Mouse (Mus musculus): ENCODE data around the gene Aldh3a1. TPM values are rescaled to one million over a fixed set of nuclear protein-coding genes. Genes with fewer than 3 reads are reported as not detected.

Gene Aldh3a1
- polyA plus RNA-seq, 1 experiment from 2014 or later, result 0.25 TPM

DNA sequence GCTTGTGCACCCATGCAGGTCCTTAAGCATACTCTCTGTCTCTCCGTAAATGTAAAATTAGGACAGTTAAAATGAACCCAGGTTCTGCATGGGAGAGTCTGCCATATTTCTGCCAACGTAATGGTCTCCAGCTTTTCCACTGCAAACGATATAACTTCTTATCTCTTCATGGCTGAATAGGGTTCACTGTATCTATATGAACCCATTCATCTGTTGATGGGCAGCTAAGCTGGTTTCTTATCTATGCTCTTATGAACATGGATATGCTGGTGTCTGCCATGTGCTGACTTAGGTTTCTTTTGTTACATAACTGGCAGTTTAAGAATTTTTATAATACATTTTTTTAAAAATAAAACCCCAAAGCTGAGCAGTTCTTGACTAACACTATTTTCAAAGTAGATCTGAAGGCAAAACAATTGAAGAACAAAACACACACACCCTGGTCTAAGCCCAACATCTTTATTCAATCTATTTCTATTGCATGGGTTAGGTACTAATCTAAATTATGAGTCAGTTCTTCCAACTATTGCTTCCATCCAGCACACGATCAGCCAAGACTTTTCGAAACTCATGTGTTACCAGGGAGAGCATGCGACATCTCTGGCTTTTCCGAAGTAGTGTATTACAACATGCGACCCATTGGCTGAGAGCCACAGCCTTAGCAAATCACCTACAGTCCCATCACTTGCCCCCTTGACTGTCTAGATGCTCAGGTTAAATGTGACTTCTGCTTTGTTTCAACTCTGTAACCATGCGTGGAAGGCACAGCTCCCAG, 15.8 kb downstream of the Aldh3a1 start:
- peaks cover 19% of the 10 kb centered on the region for H3K4me1 ChIP-seq (replicated peaks)
- ATAC-seq (replicated peaks; ENCODE audit: insufficient number of reproducible peaks, insufficient read depth, low FRiP score, low read depth), result no peak
- H3K4me3 ChIP-seq, result no peak overlapping the region
- no peak overlapping the region for H3K27ac ChIP-seq
- no peaks in the 10 kb centered on the region for H3K9me3 ChIP-seq (replicated peaks)
- no peak overlapping the region for H3K9ac ChIP-seq
- no peak overlapping the region for H3K4me2 ChIP-seq
- 76% methylated on average over 9 of the region's 9 CpGs for WGBS
- H3K27me3 ChIP-seq, result no peaks in the 10 kb centered on the region
- H3K36me3 ChIP-seq, result no peaks in the 10 kb centered on the region

DNA sequence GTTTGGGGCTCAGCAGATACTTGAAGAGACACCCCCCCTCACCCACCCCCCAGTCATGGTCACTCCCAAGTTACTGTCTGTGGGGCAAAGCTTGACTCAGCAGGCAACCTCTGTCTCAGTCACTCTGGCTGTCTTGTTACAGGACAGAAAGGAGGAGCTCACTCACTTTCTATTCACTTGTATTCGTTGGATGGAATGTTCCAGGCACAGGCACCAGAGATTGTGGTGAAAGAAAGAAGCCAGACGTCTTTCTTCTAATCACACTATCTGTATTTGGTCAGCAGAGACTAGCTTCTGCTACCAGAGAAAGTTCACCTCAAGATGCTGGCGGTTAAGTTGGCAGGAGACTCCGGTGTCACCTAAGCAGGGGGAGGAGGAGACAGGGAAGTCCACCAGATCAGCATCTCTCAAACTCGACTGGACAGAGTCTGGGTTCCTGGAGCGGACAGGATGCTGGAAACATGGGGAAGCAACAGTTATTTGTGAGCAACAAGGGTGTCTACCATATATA, 17.0 kb downstream of the Aldh3a1 start:
- ATAC-seq (replicated peaks; ENCODE audit: insufficient number of reproducible peaks, insufficient read depth, low FRiP score, low read depth), result no peak
- 32% methylated on average over 6 of the region's 6 CpGs for WGBS

DNA sequence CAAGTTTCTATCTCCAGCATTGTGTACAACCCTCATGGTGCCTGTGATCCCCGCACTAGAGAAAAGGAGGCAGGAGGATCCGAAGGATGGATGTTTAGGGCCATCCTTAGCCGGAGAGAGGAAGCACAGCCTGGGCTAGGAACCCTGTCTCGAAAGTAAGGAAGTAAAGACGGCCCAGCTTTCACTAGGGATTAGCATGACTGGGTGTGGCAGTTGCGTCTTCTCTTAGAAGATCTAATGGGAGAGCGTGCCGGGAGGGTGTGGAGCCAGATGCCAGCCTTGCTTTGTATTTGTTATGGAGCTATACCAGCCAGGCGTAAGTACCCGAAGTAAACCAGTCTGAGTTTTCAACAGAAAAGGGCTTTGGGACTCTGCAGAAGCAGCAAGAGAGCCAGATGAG, 17.6 kb downstream of the Aldh3a1 start:
- Histone ChIP-seq H3K36me3 (no peaks in the 10 kb centered on the region), H3K4me3 (no peak overlapping the region), H3K9ac (no peak overlapping the region), H3K4me1 (replicated peaks) (peaks cover 24% of the 10 kb centered on the region), H3K27ac (no peak overlapping the region), H3K9me3 (replicated peaks) (no peaks in the 10 kb centered on the region), H3K27me3 (no peaks in the 10 kb centered on the region), H3K4me2 (no peak overlapping the region)
- no peak for ATAC-seq (replicated peaks; ENCODE audit: insufficient number of reproducible peaks, insufficient read depth, low FRiP score, low read depth)
- 89% methylated on average over 10 of the region's 10 CpGs for WGBS

More for the DNA sequence above, 17.0 kb downstream of the Aldh3a1 start:
- H3K9me3 ChIP-seq (replicated peaks), result no peaks in the 10 kb centered on the region
- H3K9ac ChIP-seq, result no peak overlapping the region
- H3K4me1 ChIP-seq (replicated peaks), result peaks cover 24% of the 10 kb centered on the region
- no peak overlapping the region for H3K4me3 ChIP-seq
- no peak overlapping the region for H3K4me2 ChIP-seq
- H3K27me3 ChIP-seq, result no peaks in the 10 kb centered on the region
- no peaks in the 10 kb centered on the region for H3K36me3 ChIP-seq
- no peak overlapping the region for H3K27ac ChIP-seq

GRCm38 (mm10) chr11:61225511-61225910, 18.2 kb downstream of the Aldh3a1 start:
- H3K9me3 ChIP-seq (replicated peaks), result no peaks in the 10 kb centered on the region
- H3K9ac ChIP-seq, result no peak overlapping the region
- no peak overlapping the region for H3K4me2 ChIP-seq
- H3K36me3 ChIP-seq, result no peaks in the 10 kb centered on the region
- ATAC-seq (replicated peaks; ENCODE audit: insufficient number of reproducible peaks, insufficient read depth, low FRiP score, low read depth), result no peak
- 74% methylated on average over 4 of the region's 4 CpGs for WGBS
- H3K4me1 ChIP-seq (replicated peaks), result peaks cover 24% of the 10 kb centered on the region
- no peak overlapping the region for H3K27ac ChIP-seq
- H3K27me3 ChIP-seq, result no peaks in the 10 kb centered on the region
- H3K4me3 ChIP-seq, result no peak overlapping the region

DNA sequence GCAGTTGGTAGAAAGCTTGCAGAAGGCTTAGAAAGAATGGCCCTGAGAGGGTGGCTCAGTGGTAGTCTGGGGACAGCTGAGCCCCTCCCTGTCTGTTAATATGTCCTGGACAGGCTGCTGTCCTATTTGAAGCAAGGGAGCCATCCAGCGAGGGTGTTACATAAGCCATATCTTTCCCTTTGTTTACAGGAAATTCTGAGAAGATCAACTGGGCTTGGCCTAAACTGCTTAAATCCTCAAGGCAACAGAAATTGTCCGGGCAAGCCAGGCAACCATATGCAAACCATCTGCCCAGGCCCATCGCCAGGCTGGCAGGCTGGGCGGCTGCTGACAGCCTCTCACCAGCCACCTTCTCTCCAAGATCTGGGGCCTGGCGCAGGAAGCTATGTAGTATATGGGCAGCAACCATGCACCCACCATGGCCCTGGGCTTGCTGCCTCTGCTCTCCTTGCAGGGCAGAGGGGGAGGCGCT, 18.6 kb downstream of the Aldh3a1 start:
- WGBS, result 57% methylated on average over 6 of the region's 6 CpGs
- no peaks in the 10 kb centered on the region for H3K36me3 ChIP-seq
- H3K9me3 ChIP-seq (replicated peaks), result no peaks in the 10 kb centered on the region
- peak; percentile 53 for ATAC-seq (replicated peaks; ENCODE audit: insufficient number of reproducible peaks, insufficient read depth, low FRiP score, low read depth)
- H3K27ac ChIP-seq, result peak overlapping the region; percentile 25; the same call in 1 of the 2 replicates
- no peak overlapping the region for H3K9ac ChIP-seq
- no peak overlapping the region for H3K4me2 ChIP-seq
- no peaks in the 10 kb centered on the region for H3K27me3 ChIP-seq
- H3K4me1 ChIP-seq (replicated peaks), result peaks cover 25% of the 10 kb centered on the region
- H3K4me3 ChIP-seq, result no peak overlapping the region

- Histone ChIP-seq H3K36me3 (no peaks in the 10 kb centered on the region), H3K9me3 (replicated peaks) (no peaks in the 10 kb centered on the region), H3K9ac (no peak overlapping the region), H3K4me3 (no peak overlapping the region), H3K4me2 (no peak overlapping the region), H3K27me3 (0 out of 2 replicates have a peak, but pooled peaks cover 7% of the 10 kb centered on the region), H3K27ac (0 out of 2 replicates have a peak overlapping the region, but pooled peaks have one; percentile 14), H3K4me1 (replicated peaks) (peaks cover 28% of the 10 kb centered on the region)
- ATAC-seq (replicated peaks; ENCODE audit: insufficient number of reproducible peaks, insufficient read depth, low FRiP score, low read depth), result no peak
- WGBS, result 53% methylated on average over 8 of the region's 8 CpGs
These were observed 20.5 kb downstream of the Aldh3a1 start for GRCm38 (mm10) chr11:61227816-61228215.

DNA sequence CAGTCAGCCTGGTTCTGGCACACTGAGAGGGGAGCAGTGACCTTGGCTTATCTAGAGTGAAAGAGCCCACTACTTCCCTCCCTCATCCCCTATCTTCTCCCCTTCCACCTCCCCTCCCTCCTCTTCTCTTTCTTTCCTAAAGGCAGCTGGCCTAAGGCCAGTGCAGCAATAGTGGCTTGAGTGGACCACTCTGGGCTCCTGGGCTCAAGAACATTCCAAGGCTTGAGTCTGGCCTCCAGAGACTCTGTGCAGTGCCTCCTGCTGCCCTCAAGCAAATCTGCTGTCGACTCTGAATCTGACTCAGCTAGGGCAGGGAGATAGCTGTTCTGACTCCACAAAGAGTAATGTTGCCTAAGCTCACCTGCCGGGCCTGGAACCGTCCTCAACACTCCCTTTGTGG, 21.1 kb downstream of the Aldh3a1 start:
- Histone ChIP-seq H3K4me1 (replicated peaks) (peaks cover 28% of the 10 kb centered on the region), H3K4me2 (no peak overlapping the region), H3K9me3 (replicated peaks) (no peaks in the 10 kb centered on the region), H3K36me3 (no peaks in the 10 kb centered on the region), H3K27ac (0 out of 2 replicates have a peak overlapping the region, but pooled peaks have one; percentile 14), H3K9ac (no peak overlapping the region), H3K4me3 (no peak overlapping the region), H3K27me3 (0 out of 2 replicates have a peak, but pooled peaks cover 7% of the 10 kb centered on the region)
- no peak for ATAC-seq (replicated peaks; ENCODE audit: insufficient number of reproducible peaks, insufficient read depth, low FRiP score, low read depth)
- WGBS, result 65% methylated on average over 3 of the region's 3 CpGs

DNA sequence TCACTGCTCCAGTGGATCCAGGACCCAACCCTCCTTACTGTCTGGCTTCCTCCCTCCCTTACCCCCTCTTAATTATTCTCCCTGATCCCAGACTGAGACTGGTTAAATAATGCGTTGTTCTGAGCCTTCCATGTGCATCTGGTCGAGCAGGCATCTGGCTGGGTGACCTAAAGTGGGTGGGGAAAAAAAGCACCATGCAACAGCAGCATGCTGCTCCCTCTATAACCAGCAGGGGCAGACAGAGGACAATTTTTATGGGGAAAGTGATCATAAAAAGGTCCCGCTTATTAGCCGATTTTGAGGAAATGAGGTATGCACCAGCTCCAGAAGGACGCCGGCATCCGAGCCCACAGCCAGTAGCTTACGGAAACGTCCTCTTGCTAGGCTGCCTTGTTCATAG, 24.0 kb downstream of the Aldh3a1 start:
- no peak overlapping the region for H3K9ac ChIP-seq
- H3K4me2 ChIP-seq, result peak overlapping the region; percentile 34; the same call in 1 of the 2 replicates
- no peak overlapping the region for H3K4me3 ChIP-seq
- WGBS, result 16% methylated on average over 9 of the region's 9 CpGs
- no peak for ATAC-seq (replicated peaks; ENCODE audit: insufficient number of reproducible peaks, insufficient read depth, low FRiP score, low read depth)
- H3K36me3 ChIP-seq, result no peaks in the 10 kb centered on the region
- no peaks in the 10 kb centered on the region for H3K9me3 ChIP-seq (replicated peaks)
- no peak overlapping the region for H3K27ac ChIP-seq
- H3K27me3 ChIP-seq, result 0 out of 2 replicates have a peak, but pooled peaks cover 7% of the 10 kb centered on the region
- peaks cover 17% of the 10 kb centered on the region for H3K4me1 ChIP-seq (replicated peaks)

- H3K27me3 ChIP-seq, result 0 out of 2 replicates have a peak, but pooled peaks cover 7% of the 10 kb centered on the region
- H3K27ac ChIP-seq, result no peak overlapping the region
- peaks cover 4% of the 10 kb centered on the region for H3K4me1 ChIP-seq (replicated peaks)
- no peak overlapping the region for H3K4me3 ChIP-seq
- no peak overlapping the region for H3K4me2 ChIP-seq
- H3K9me3 ChIP-seq (replicated peaks), result no peaks in the 10 kb centered on the region
- no peak overlapping the region for H3K9ac ChIP-seq
- no peaks in the 10 kb centered on the region for H3K36me3 ChIP-seq
- ATAC-seq (replicated peaks; ENCODE audit: insufficient number of reproducible peaks, insufficient read depth, low FRiP score, low read depth), result no peak
- WGBS, result 43% methylated on average over 5 of the region's 5 CpGs
These were observed 26.8 kb downstream of the Aldh3a1 start for GRCm38 (mm10) chr11:61234174-61234573.

DNA sequence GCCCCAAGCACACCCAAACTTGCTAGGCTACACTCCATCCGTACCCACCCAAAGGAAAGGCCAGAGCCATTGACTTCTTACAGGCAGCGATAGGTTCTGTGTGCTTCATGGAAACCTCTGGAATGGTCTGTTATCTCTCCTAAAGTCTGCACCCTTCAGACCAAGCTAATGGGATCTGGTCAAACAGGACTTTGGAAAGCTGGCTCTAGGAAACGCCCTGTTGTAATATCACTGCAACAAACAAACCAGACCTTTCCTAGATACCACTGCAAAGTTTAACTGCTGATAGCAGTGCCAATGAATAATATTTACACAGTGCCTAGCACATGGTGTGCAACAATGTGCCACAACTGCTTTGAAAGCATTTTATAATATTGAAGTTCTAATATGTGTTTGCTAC, 28.7 kb downstream of the Aldh3a1 start:
- Histone ChIP-seq H3K36me3 (no peaks in the 10 kb centered on the region), H3K4me2 (no peak overlapping the region), H3K4me3 (no peak overlapping the region), H3K27me3 (0 out of 2 replicates have a peak, but pooled peaks cover 7% of the 10 kb centered on the region), H3K9me3 (replicated peaks) (no peaks in the 10 kb centered on the region), H3K27ac (no peak overlapping the region), H3K4me1 (replicated peaks) (peaks cover 3% of the 10 kb centered on the region), H3K9ac (no peak overlapping the region)
- no peak for ATAC-seq (replicated peaks; ENCODE audit: insufficient number of reproducible peaks, insufficient read depth, low FRiP score, low read depth)
- WGBS, result 74% methylated on average over 3 of the region's 3 CpGs

- WGBS, result 78% methylated on average over 7 of the region's 7 CpGs
- H3K4me1 ChIP-seq (replicated peaks), result no peaks in the 10 kb centered on the region
- no peak overlapping the region for H3K9ac ChIP-seq
- H3K36me3 ChIP-seq, result peaks cover 21% of the 10 kb centered on the region; the same call in 1 of the 2 replicates
- ATAC-seq (replicated peaks; ENCODE audit: insufficient number of reproducible peaks, insufficient read depth, low FRiP score, low read depth), result no peak
- H3K27ac ChIP-seq, result no peak overlapping the region
- no peaks in the 10 kb centered on the region for H3K27me3 ChIP-seq
- H3K4me2 ChIP-seq, result no peak overlapping the region
- H3K9me3 ChIP-seq (replicated peaks), result no peaks in the 10 kb centered on the region
- no peak overlapping the region for H3K4me3 ChIP-seq
These were observed 37.1 kb downstream of the Aldh3a1 start for GRCm38 (mm10) chr11:61244406-61244805.
